ENCODE assay signal across 29 mouse cellular contexts in the genomic region with DNA sequence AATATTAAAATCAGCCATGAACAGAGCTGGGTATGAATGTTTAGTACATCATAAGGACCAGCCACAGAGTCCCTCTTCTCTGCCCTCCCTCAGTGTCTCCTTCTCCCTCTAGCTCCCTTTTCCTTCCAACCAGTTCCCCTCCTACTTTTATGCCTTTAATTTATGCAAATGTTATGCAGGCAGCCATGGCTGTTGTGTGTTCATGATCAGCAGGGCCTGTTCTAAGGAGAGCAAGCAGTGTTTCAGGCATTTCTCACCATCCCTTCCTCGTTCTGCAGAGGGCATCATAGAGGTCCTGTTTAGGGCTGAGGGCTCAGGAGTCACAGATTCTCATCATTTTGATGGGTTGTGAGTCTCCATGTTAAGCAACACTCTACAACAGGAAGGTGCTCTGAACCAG.
DNase-seq lines count a peak whose midpoint lies in the region; ATAC-seq and TF ChIP-seq lines count a peak whose summit lies in the region.
"Had no signal": no experiment of that assay in that cellular context is flagged by ENCODE, and none has a peak within 500 bp of the region (broad histone marks: within the 10 kb centered on the region; RNA-seq: fewer than 3 reads in every experiment).

No protein-coding gene starts in this region.

- H3K4me2 ChIP-seq in hindbrain, embryonic 13.5 days, result no peak overlapping the region
- no peak overlapping the region for H3K4me2 ChIP-seq in hindbrain, postnatal 0 days (ENCODE audit: low read depth, low read length)
- no peak overlapping the region for H3K4me2 ChIP-seq in neural tube, embryonic 11.5 days (ENCODE audit: low read depth)
- no peak overlapping the region for H3K4me2 ChIP-seq in neural tube, embryonic 15.5 days
- H3K4me2 ChIP-seq in forebrain, embryonic 14.5 days (ENCODE audit: low read length), result no peak overlapping the region
- H3K4me2 ChIP-seq: embryonic facial prominence, embryonic 15.5 days; heart, embryonic 13.5 days; limb, embryonic 15.5 days; liver, embryonic 13.5 days; neural tube, embryonic 12.5 days had no signal

- no peak for DNase-seq in hindbrain, postnatal 0 days (ENCODE audit: low spot score)
- no peak for DNase-seq in neural tube, embryonic 11.5 days (ENCODE audit: low spot score)
- peak; percentile 23 for DNase-seq in forebrain, embryonic 14.5 days (ENCODE audit: low spot score)
- no peak for DNase-seq in ovary, adult 18-20 months (ENCODE audit: low spot score)
- DNase-seq: adrenal gland, adult 8-10 months; cerebellum, adult 8-10 months; cerebellum, postnatal 25 days; gastrocnemius, postnatal 10 days; heart, postnatal 10 days; kidney, adult 11 months; kidney, postnatal 14 days; layer of hippocampus, adult 9-11 months; liver, embryonic 13.5 days; lung, adult 18-20 months; lung, postnatal 4 days; retina, postnatal 1 day; right cerebral cortex, postnatal 14 days had no signal

- H3K9me3 ChIP-seq in hindbrain, embryonic 13.5 days, result peaks cover 4% of the 10 kb centered on the region; the same call in 1 of the 2 replicates
- no peaks in the 10 kb centered on the region for H3K9me3 ChIP-seq in hindbrain, postnatal 0 days (ENCODE audit: low read length)
- H3K9me3 ChIP-seq in neural tube, embryonic 11.5 days (ENCODE audit: control insufficient read depth, low read length), result no peaks in the 10 kb centered on the region
- no peaks in the 10 kb centered on the region for H3K9me3 ChIP-seq in neural tube, embryonic 15.5 days (replicated peaks)
- no peaks in the 10 kb centered on the region for H3K9me3 ChIP-seq in forebrain, embryonic 14.5 days (replicated peaks; ENCODE audit: control insufficient read depth, low read length)
- H3K9me3 ChIP-seq: embryonic facial prominence, embryonic 10.5 days; embryonic facial prominence, embryonic 15.5 days; limb, embryonic 10.5 days; limb, embryonic 15.5 days; liver, embryonic 13.5 days; neural tube, embryonic 12.5 days had no signal

- TF ChIP-seq CTCF in hindbrain, postnatal 0 days (IDR thresholded peaks at IDR 0.05; ENCODE audit: low read depth), result no peak

- H3K4me3 ChIP-seq in hindbrain, embryonic 13.5 days, result no peak overlapping the region
- no peak overlapping the region for H3K4me3 ChIP-seq in hindbrain, postnatal 0 days (ENCODE audit: low read length)
- no peak overlapping the region for H3K4me3 ChIP-seq in neural tube, embryonic 11.5 days (ENCODE audit: low read depth, low read length)
- H3K4me3 ChIP-seq in neural tube, embryonic 15.5 days (replicated peaks), result no peak overlapping the region
- H3K4me3 ChIP-seq in forebrain, embryonic 14.5 days (ENCODE audit: low read depth, low read length), result no peak overlapping the region
- H3K4me3 ChIP-seq: embryonic facial prominence, embryonic 10.5 days; embryonic facial prominence, embryonic 15.5 days; heart, embryonic 13.5 days; limb, embryonic 10.5 days; limb, embryonic 15.5 days; liver, embryonic 13.5 days; megakaryocyte, embryonic 14.5 days; neural tube, embryonic 12.5 days had no signal

- H3K4me1 ChIP-seq in hindbrain, embryonic 13.5 days (replicated peaks), result 0 out of 2 replicates have a peak, but pooled peaks cover 3% of the 10 kb centered on the region
- H3K4me1 ChIP-seq in hindbrain, postnatal 0 days (ENCODE audit: insufficient read depth, low read length), result no peaks in the 10 kb centered on the region
- H3K4me1 ChIP-seq in neural tube, embryonic 11.5 days (ENCODE audit: control insufficient read depth, insufficient read depth, low read length), result no peaks in the 10 kb centered on the region
- peaks cover 6% of the 10 kb centered on the region; the same call in 1 of the 2 replicates for H3K4me1 ChIP-seq in neural tube, embryonic 15.5 days
- no peaks in the 10 kb centered on the region for H3K4me1 ChIP-seq in forebrain, embryonic 14.5 days (ENCODE audit: control insufficient read depth, insufficient read depth, low read length)
- H3K4me1 ChIP-seq: embryonic facial prominence, embryonic 10.5 days; embryonic facial prominence, embryonic 15.5 days; heart, embryonic 13.5 days; liver, embryonic 13.5 days; megakaryocyte, embryonic 14.5 days; neural tube, embryonic 12.5 days had no signal

- WGBS in hindbrain, embryonic 13.5 days, result 38% methylated on average over 1 of the region's 1 CpGs
- 36% methylated on average over 1 of the region's 1 CpGs for WGBS in hindbrain, postnatal 0 days
- 58% methylated on average over 1 of the region's 1 CpGs for WGBS in neural tube, embryonic 11.5 days
- 33% methylated on average over 1 of the region's 1 CpGs for WGBS in neural tube, embryonic 15.5 days
- 21% methylated on average over 1 of the region's 1 CpGs for WGBS in forebrain, embryonic 14.5 days

- no peaks in the 10 kb centered on the region for H3K27me3 ChIP-seq in hindbrain, embryonic 13.5 days
- H3K27me3 ChIP-seq in hindbrain, postnatal 0 days (ENCODE audit: insufficient read depth, low read length), result no peaks in the 10 kb centered on the region
- H3K27me3 ChIP-seq in neural tube, embryonic 11.5 days (ENCODE audit: control insufficient read depth, insufficient read depth, low read length), result no peaks in the 10 kb centered on the region
- H3K27me3 ChIP-seq in neural tube, embryonic 15.5 days (replicated peaks), result no peaks in the 10 kb centered on the region
- H3K27me3 ChIP-seq in forebrain, embryonic 14.5 days (replicated peaks; ENCODE audit: control insufficient read depth, insufficient read depth, low read length), result no peaks in the 10 kb centered on the region
- H3K27me3 ChIP-seq: embryonic facial prominence, embryonic 15.5 days; heart, embryonic 13.5 days; limb, embryonic 15.5 days; liver, embryonic 13.5 days; megakaryocyte, embryonic 14.5 days; neural tube, embryonic 12.5 days had no signal

- H3K27ac ChIP-seq in hindbrain, embryonic 13.5 days, result no peak overlapping the region
- no peak overlapping the region for H3K27ac ChIP-seq in hindbrain, postnatal 0 days
- no peak overlapping the region for H3K27ac ChIP-seq in neural tube, embryonic 11.5 days (ENCODE audit: low read depth, low read length)
- H3K27ac ChIP-seq in neural tube, embryonic 15.5 days (replicated peaks), result no peak overlapping the region
- no peak overlapping the region for H3K27ac ChIP-seq in forebrain, embryonic 14.5 days (ENCODE audit: low read depth, low read length)
- H3K27ac ChIP-seq: embryonic facial prominence, embryonic 10.5 days; embryonic facial prominence, embryonic 15.5 days; heart, embryonic 13.5 days; limb, embryonic 10.5 days; limb, embryonic 15.5 days; liver, embryonic 13.5 days; neural tube, embryonic 12.5 days had no signal

- H3K36me3 ChIP-seq in hindbrain, embryonic 13.5 days, result no peaks in the 10 kb centered on the region
- H3K36me3 ChIP-seq in hindbrain, postnatal 0 days (ENCODE audit: insufficient read depth, low read length), result no peaks in the 10 kb centered on the region
- no peaks in the 10 kb centered on the region for H3K36me3 ChIP-seq in neural tube, embryonic 11.5 days (ENCODE audit: control insufficient read depth, insufficient read depth, low read length)
- no peaks in the 10 kb centered on the region for H3K36me3 ChIP-seq in neural tube, embryonic 15.5 days
- no peaks in the 10 kb centered on the region for H3K36me3 ChIP-seq in forebrain, embryonic 14.5 days (ENCODE audit: control insufficient read depth, insufficient read depth, low read length)
- H3K36me3 ChIP-seq: embryonic facial prominence, embryonic 10.5 days; embryonic facial prominence, embryonic 15.5 days; G1E; heart, embryonic 13.5 days; limb, embryonic 10.5 days; limb, embryonic 15.5 days; liver, embryonic 13.5 days; neural tube, embryonic 12.5 days had no signal

- H3K9ac ChIP-seq in hindbrain, embryonic 13.5 days, result no peak overlapping the region
- no peak overlapping the region for H3K9ac ChIP-seq in hindbrain, postnatal 0 days (replicated peaks; ENCODE audit: low read length)
- H3K9ac ChIP-seq in neural tube, embryonic 11.5 days (ENCODE audit: low read length), result no peak overlapping the region
- no peak overlapping the region for H3K9ac ChIP-seq in neural tube, embryonic 15.5 days (replicated peaks)
- no peak overlapping the region for H3K9ac ChIP-seq in forebrain, embryonic 14.5 days (ENCODE audit: low read length)
- H3K9ac ChIP-seq: embryonic facial prominence, embryonic 15.5 days; heart, embryonic 13.5 days; limb, embryonic 15.5 days; liver, embryonic 13.5 days; neural tube, embryonic 12.5 days had no signal

- ATAC-seq in hindbrain, embryonic 13.5 days (ENCODE audit: low FRiP score), result peak; percentile 39; the same call in 1 of the 2 replicates
- no peak for ATAC-seq in hindbrain, postnatal 0 days
- peak; percentile 54; the same call in 1 of the 2 replicates for ATAC-seq in neural tube, embryonic 11.5 days (ENCODE audit: insufficient read depth, low FRiP score, low TSS enrichment)
- no peak for ATAC-seq in neural tube, embryonic 15.5 days (ENCODE audit: low FRiP score)
- peak; percentile 74 for ATAC-seq in forebrain, embryonic 14.5 days
- ATAC-seq: inflammation-experienced regulatory T-cells, adult 6 months; lung, postnatal 0 days had no signal

Comparison
In these comparisons a context has a peak if more than half of its experiments do, and no peak if none do; other contexts are left out.
1. ATAC-seq: peak in hindbrain, embryonic 13.5 days (single experiment), neural tube, embryonic 11.5 days (single experiment) and forebrain, embryonic 14.5 days (single experiment); none in hindbrain, postnatal 0 days (single experiment) and neural tube, embryonic 15.5 days (single experiment).